In the genomic region with DNA sequence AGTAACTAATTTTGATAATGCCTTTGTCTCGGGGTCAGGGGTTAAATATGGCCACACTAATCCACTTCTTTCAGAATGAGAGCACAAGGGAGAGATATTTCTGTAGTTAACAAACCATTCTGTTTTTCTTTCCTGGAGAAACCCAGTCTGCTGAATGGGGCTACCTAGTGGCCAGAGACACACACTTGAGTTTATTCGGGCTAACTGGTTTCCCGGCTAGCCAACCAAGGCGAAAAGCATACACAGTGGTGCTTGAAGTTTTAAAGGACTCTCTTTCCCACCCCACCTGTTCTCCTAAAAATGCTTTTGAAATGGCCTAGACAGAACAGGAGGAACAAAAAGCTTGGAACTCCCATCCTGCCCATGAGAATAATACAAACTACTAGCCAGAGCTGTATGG, we compare ENCODE assay signal across 14 mouse cellular contexts.
DNase-seq lines count a peak whose midpoint lies in the region; ATAC-seq lines count a peak whose summit lies in the region.
"Had no signal": no experiment of that assay in that cellular context is flagged by ENCODE, and none has a peak within 500 bp of the region (broad histone marks: within the 10 kb centered on the region; RNA-seq: fewer than 3 reads in every experiment).

No protein-coding gene starts in this region.

- no peak for DNase-seq in forebrain, embryonic 11.5 days (ENCODE audit: low spot score)
- DNase-seq in lung, postnatal 25 days (ENCODE audit: low spot score): no peak
- peak; percentile 57 for DNase-seq in R1 (ENCODE audit: low read depth, low spot score)
- no peak for DNase-seq in kidney, adult 8-10 months
- no peak for DNase-seq in heart, adult 18-20 months
- DNase-seq: cerebellum, adult 9-10 months; right cerebral cortex, adult 18-20 months had no signal

- H3K9ac ChIP-seq in forebrain, embryonic 11.5 days (ENCODE audit: low read length): 0 out of 2 replicates have a peak overlapping the region, but pooled peaks have one; percentile 5
- no peak overlapping the region for H3K9ac ChIP-seq in forebrain, embryonic 12.5 days
- H3K9ac ChIP-seq in lung, embryonic 16.5 days (ENCODE audit: low read length): no peak overlapping the region
- no peak overlapping the region for H3K9ac ChIP-seq in stomach, embryonic 14.5 days (replicated peaks; ENCODE audit: low read depth, low read length)
- H3K9ac ChIP-seq: hindbrain, embryonic 15.5 days; kidney, embryonic 15.5 days; limb, embryonic 12.5 days; neural tube, embryonic 12.5 days had no signal

- peak overlapping the region; percentile 47; the same call in 1 of the 2 replicates for H3K27ac ChIP-seq in forebrain, embryonic 11.5 days (ENCODE audit: low read depth, low read length)
- no peak overlapping the region for H3K27ac ChIP-seq in forebrain, embryonic 12.5 days
- peak overlapping the region; percentile 74 for H3K27ac ChIP-seq in lung, embryonic 16.5 days (ENCODE audit: low read length)
- H3K27ac ChIP-seq in stomach, embryonic 14.5 days (ENCODE audit: low read length): peak overlapping the region; percentile 59; the same call in 1 of the 2 replicates
- H3K27ac ChIP-seq: hindbrain, embryonic 15.5 days; kidney, embryonic 15.5 days; limb, embryonic 12.5 days; neural tube, embryonic 12.5 days had no signal

- no peaks in the 10 kb centered on the region for H3K36me3 ChIP-seq in forebrain, embryonic 11.5 days (ENCODE audit: control insufficient read depth, insufficient read depth, low read length)
- no peaks in the 10 kb centered on the region for H3K36me3 ChIP-seq in forebrain, embryonic 12.5 days (replicated peaks)
- no peaks in the 10 kb centered on the region for H3K36me3 ChIP-seq in lung, embryonic 16.5 days (ENCODE audit: control insufficient read depth, insufficient read depth, low read length)
- H3K36me3 ChIP-seq in stomach, embryonic 14.5 days (ENCODE audit: control insufficient read depth, insufficient read depth, low read length): no peaks in the 10 kb centered on the region
- H3K36me3 ChIP-seq: hindbrain, embryonic 15.5 days; kidney, embryonic 15.5 days; limb, embryonic 12.5 days; neural tube, embryonic 12.5 days had no signal

- H3K27me3 ChIP-seq in forebrain, embryonic 11.5 days (ENCODE audit: control insufficient read depth, insufficient read depth, low read length): no peaks in the 10 kb centered on the region
- H3K27me3 ChIP-seq in forebrain, embryonic 12.5 days: peaks cover 41% of the 10 kb centered on the region
- peaks cover 3% of the 10 kb centered on the region; the same call in 1 of the 2 replicates for H3K27me3 ChIP-seq in lung, embryonic 16.5 days (ENCODE audit: control insufficient read depth, insufficient read depth, low read depth, low read length)
- H3K27me3 ChIP-seq in stomach, embryonic 14.5 days (ENCODE audit: control insufficient read depth, insufficient read depth, low read length): no peaks in the 10 kb centered on the region
- H3K27me3 ChIP-seq: hindbrain, embryonic 15.5 days; neural tube, embryonic 12.5 days had no signal

- H3K9me3 ChIP-seq in forebrain, embryonic 11.5 days (ENCODE audit: control insufficient read depth, low read length): no peaks in the 10 kb centered on the region
- no peaks in the 10 kb centered on the region for H3K9me3 ChIP-seq in forebrain, embryonic 12.5 days
- H3K9me3 ChIP-seq in lung, embryonic 16.5 days (ENCODE audit: control insufficient read depth, low read length): no peaks in the 10 kb centered on the region
- no peaks in the 10 kb centered on the region for H3K9me3 ChIP-seq in stomach, embryonic 14.5 days (ENCODE audit: control insufficient read depth, low read depth, low read length)
- H3K9me3 ChIP-seq: hindbrain, embryonic 15.5 days; kidney, embryonic 15.5 days; limb, embryonic 12.5 days; neural tube, embryonic 12.5 days had no signal

- ATAC-seq in forebrain, embryonic 11.5 days (replicated peaks; ENCODE audit: low FRiP score): no peak
- no peak for ATAC-seq in forebrain, embryonic 12.5 days (ENCODE audit: low FRiP score)
- 0 out of 2 replicates have a peak, but pooled peaks have one; percentile 37 for ATAC-seq in lung, embryonic 16.5 days (ENCODE audit: low read depth)
- ATAC-seq in stomach, embryonic 14.5 days (ENCODE audit: insufficient number of reproducible peaks, insufficient read depth, low FRiP score, low read depth): no peak

- no peak overlapping the region for H3K4me3 ChIP-seq in forebrain, embryonic 11.5 days (ENCODE audit: low read depth, low read length)
- no peak overlapping the region for H3K4me3 ChIP-seq in forebrain, embryonic 12.5 days (replicated peaks)
- no peak overlapping the region for H3K4me3 ChIP-seq in lung, embryonic 16.5 days (ENCODE audit: low read length)
- no peak overlapping the region for H3K4me3 ChIP-seq in stomach, embryonic 14.5 days (ENCODE audit: low read depth, low read length)
- H3K4me3 ChIP-seq: hindbrain, embryonic 15.5 days; kidney, embryonic 15.5 days; limb, embryonic 12.5 days; neural tube, embryonic 12.5 days had no signal

- H3K4me1 ChIP-seq in forebrain, embryonic 11.5 days (replicated peaks; ENCODE audit: control insufficient read depth, insufficient read depth, low read length): peaks cover 36% of the 10 kb centered on the region
- peaks cover 46% of the 10 kb centered on the region for H3K4me1 ChIP-seq in forebrain, embryonic 12.5 days
- H3K4me1 ChIP-seq in lung, embryonic 16.5 days (replicated peaks; ENCODE audit: control insufficient read depth, insufficient read depth, low read length): peaks cover 31% of the 10 kb centered on the region
- peaks cover 18% of the 10 kb centered on the region; the same call in 1 of the 2 replicates for H3K4me1 ChIP-seq in stomach, embryonic 14.5 days (ENCODE audit: control insufficient read depth, insufficient read depth, low read length)

- WGBS in forebrain, embryonic 11.5 days: 39% methylated on average over 4 of the region's 4 CpGs
- WGBS in forebrain, embryonic 12.5 days: 41% methylated on average over 4 of the region's 4 CpGs
- 54% methylated on average over 4 of the region's 4 CpGs for WGBS in lung, embryonic 16.5 days
- WGBS in stomach, embryonic 14.5 days: 67% methylated on average over 4 of the region's 4 CpGs

- no peak overlapping the region for H3K4me2 ChIP-seq in forebrain, embryonic 11.5 days (ENCODE audit: low read depth, low read length, severe bottlenecking)
- no peak overlapping the region for H3K4me2 ChIP-seq in forebrain, embryonic 12.5 days
- H3K4me2 ChIP-seq in lung, embryonic 16.5 days (ENCODE audit: low read depth, low read length): no peak overlapping the region
- no peak overlapping the region for H3K4me2 ChIP-seq in stomach, embryonic 14.5 days (replicated peaks; ENCODE audit: low read depth, low read length)
- H3K4me2 ChIP-seq: hindbrain, embryonic 15.5 days; kidney, embryonic 15.5 days; neural tube, embryonic 12.5 days had no signal
